Mouse (Mus musculus) thymus, postnatal 10 days (tissue): Measurements from ENCODE around the gene Gm49388.
A peak's percentile ranks its signal among the peaks of the same experiment; 100 is the strongest.

ENCODE experiments used
- DNase-seq, 2 experiments: peaks; one replicate each; pipeline ENCODE4 v3.0.0; 2021; ENCODE audit warnings: low spot score in 2 of 2

The Gm49388 gene

DNA sequence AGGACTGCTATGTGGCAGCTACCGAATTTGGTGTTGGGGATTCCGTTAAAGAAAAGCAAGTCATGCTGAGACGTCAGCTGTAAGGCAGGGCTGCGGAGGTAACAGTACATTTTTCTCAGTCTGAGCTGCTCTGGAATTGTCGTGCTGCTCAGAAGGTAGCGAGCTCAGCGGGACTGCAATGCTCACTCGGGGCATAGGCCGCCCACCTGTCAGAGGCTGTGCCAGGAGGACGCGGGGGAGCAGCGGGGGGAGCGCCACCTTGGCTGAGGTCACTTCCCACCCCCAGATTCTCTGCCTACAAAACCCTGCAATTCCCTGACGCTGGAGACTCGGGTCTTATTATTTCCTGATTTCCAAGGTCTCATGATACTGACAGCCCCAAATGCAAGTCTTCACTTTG lies 55.5 kb downstream of the Gm49388 start:
- peak; percentile 66 to 68 for DNase-seq

DNA sequence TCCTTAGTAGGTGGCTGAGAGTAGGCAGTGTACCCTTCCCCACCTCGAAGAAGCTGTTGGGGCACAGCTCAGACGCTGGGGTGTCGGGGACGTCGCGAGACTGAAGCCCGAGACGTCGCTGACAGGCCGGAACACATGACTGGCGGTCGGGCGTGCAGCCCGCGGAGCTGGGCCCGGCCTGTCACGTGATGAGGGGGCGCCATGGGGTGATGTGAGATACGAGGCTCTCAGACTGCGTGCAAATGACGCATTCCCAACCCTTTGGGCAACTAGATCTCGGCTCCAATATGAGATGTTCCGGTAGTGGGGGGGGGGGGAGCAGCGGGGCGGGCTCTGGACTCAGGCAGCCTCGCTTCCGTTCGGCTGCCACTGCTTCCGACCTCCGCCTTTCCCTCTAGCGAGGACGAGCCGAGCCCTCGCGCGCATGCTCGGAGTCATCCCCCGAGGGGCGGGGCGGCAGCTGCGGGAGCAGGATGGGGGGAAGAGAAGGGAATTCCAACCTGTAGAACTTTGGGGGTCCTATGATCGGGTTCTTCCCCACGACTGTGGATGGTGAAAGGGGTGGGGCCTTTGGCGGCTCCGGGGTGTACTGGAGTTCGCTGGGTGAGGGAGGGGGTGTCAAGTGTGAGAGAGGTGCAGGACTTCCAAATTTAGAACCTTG lies 56.1 kb downstream of the Gm49388 start:
- DNase-seq, result peak; percentile 87

DNA sequence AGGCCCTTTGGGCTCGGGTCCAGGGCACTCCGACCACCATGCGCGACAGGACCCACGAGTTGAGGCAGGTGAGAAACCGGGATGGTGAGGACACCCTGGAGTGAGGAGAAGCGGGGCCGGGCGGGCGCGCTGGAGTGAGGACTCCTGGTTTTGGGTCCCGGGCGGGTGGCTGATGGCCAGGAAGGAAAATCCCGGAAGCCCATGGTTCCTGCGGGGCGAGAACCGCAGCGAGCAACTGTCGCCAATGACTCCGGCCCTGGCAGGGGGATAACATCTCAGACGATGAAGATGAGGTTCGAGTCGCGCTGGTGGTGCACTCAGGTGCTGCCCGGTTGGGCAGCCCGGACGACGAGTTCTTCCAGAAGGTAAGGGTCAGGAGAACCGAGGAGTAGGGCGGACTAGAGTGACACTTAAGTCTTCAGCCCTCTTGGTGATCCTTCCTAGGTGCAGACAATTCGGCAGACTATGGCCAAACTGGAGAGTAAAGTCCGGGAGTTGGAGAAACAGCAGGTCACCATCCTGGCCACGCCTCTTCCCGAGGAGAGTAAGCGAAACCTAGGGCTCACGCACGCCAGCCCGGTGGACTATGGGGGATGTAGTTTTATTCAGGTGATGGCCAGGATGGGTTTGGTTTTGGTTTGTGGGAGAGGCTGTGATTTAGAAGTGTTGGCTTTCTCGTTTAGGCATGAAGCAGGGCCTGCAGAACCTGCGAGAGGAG lies 56.8 kb downstream of the Gm49388 start:
- DNase-seq, result peak; percentile 59 to 68

DNA sequence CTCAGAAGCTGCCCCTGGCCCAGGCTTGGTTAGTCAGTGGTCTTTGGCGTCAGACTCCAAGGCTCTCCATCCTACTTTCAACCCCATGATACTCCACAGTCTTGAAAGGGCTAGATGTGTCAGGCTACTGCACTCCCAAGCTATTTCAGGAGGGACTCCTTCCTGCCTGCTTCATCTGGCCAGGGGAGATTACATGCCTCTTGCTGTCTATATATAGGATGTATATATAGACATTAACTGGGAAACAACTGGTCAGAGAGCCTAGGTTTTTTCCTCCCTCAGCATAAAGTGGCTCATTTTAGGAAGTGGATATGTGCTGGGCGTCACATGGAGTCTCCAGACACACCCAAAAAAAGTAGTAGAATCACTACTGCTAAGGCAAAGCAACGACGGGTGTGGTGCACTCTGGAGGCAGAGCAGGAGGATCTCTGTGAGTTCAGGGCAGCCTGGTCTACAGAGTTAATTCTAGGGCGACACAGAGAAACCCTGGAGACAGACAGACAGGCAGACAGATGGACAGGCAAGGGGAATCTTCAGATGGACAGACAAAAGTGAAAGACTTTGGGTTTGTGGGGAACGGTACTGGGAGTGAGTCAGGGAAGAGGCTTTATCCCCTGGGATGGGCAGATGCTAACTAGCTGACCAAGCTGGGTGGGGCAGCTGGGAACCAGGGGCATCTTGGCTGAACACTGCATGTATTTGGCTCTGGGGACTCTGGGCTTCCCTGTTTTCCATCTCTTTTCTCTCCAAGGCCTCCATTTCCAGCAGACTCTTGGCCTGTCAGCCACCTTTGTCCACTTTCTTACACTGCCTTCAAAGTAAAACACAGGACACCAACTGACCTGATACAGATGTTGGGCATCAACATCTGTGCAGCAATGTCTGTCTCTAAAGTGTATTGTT lies 64.8 kb downstream of the Gm49388 start:
- DNase-seq, result no peak

DNA sequence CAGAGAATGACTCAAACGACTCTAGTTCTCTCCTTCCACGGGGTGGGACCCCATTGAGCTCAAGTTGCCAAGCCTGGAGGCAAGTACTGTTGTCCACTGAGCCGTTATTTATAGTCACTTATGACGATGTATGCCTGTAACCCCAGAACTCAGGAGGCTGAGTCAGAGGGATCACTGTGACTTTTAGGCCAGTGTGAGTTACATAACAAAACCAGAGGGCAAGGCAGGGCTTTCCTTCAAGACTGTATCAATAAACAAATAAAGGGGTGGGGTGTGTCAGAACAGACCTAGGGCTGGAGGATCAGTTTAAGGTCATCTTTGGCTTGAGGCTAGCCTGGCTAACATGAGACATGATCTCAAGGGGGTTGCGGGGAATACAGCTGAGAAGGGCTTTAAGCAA lies 65.5 kb downstream of the Gm49388 start:
- no peak for DNase-seq
